Mouse (Mus musculus): ENCODE data around the gene Ccl9.

DNA sequence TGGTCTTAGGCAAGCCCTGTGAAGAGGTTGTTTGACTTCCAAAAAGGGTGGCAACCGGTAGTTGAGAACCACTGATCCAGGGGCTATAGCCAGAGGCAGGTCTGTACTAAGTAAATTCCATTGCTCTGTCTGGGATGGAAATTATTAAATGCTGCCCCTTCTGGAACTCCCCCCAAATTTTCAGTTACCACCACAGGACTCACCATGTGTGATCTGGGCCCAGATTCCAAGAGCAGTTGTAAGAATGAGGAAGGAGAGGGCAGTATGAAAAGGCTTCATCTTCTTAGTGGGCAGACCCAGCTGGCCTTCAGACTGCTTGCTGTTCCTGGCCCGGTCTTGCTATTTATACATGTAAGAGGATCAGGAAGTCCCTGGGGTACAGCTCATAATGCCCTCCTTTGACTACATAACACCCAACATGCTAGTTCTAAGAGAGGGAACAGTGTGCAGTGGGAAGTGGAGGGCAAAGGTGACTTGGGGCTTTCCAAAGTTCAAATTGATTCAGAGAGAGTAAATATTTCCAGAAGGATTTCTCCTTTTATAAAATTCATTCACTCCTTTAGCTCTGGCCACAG is at the start of gene Ccl9:
- TF ChIP-seq GATA1 (IDR thresholded peaks at IDR 0.05; ENCODE audit: low read length): no peak
- no peak for TF ChIP-seq TAL1 (IDR thresholded peaks at IDR 0.05; ENCODE audit: low read length)

Measured in erythroblast, embryonic 14.5 days (primary cell).